Mouse (Mus musculus) kidney, adult 18-20 months (tissue): ENCODE data around the gene 4930516K23Rik.

Source experiments
- DNase-seq: peaks from one replicate; pipeline ENCODE4 v3.0.0; 2021

Gene 4930516K23Rik

GRCm38 (mm10) chr7:104061345-104061744 is at the start of gene 4930516K23Rik:
Gene 4930516K23Rik, minus strand, starts transcription at chr7:104061445.
- DNase-seq: no peak

GRCm38 (mm10) chr7:104104757-104104972 is 43.4 kb upstream of the 4930516K23Rik start, which contains the start of gene Olfr646:
Gene Olfr646, plus strand, starts transcription at chr7:104104873.
- DNase-seq: no peak

- DNase-seq: no peak
These were observed 42.9 kb upstream of the 4930516K23Rik start for GRCm38 (mm10) chr7:104103913-104104756.

- no peak for DNase-seq
These were observed 24.1 kb upstream of the 4930516K23Rik start, which contains the start of gene Olfr645 for GRCm38 (mm10) chr7:104085365-104085764. Gene Olfr645, minus strand, starts transcription at chr7:104085465.

GRCm38 (mm10) chr7:104071769-104072168 is 10.5 kb upstream of the 4930516K23Rik start, which contains the start of gene Olfr644:
Gene Olfr644, minus strand, starts transcription at chr7:104071869.
- DNase-seq: no peak

GRCm38 (mm10) chr7:104059215-104059614 is 2.0 kb downstream of the 4930516K23Rik start:
- DNase-seq: no peak

- no peak for DNase-seq
These were observed 8.7 kb downstream of the 4930516K23Rik start, which contains the start of gene Olfr642 for GRCm38 (mm10) chr7:104052566-104052965. Gene Olfr642, minus strand, starts transcription at chr7:104052666.

- no peak for DNase-seq
These were observed 10.5 kb downstream of the 4930516K23Rik start for GRCm38 (mm10) chr7:104050745-104051144.

GRCm38 (mm10) chr7:104035145-104035544 is 26.1 kb downstream of the 4930516K23Rik start, which contains the start of gene Olfr641:
Gene Olfr641, plus strand, starts transcription at chr7:104035445.
- DNase-seq: no peak

GRCm38 (mm10) chr7:104026978-104027377 is 34.3 kb downstream of the 4930516K23Rik start:
- DNase-seq: no peak

GRCm38 (mm10) chr7:104025473-104025872 is 35.8 kb downstream of the 4930516K23Rik start, which contains the start of gene Olfr640:
Gene Olfr640, minus strand, starts transcription at chr7:104025573.
- DNase-seq: no peak

- DNase-seq: no peak
These were observed 39.6 kb downstream of the 4930516K23Rik start for GRCm38 (mm10) chr7:104021651-104022050.

GRCm38 (mm10) chr7:104018953-104019352 is 42.3 kb downstream of the 4930516K23Rik start:
- DNase-seq: no peak

GRCm38 (mm10) chr7:104017203-104017602 is 44.0 kb downstream of the 4930516K23Rik start, which contains the start of gene Olfr639:
Gene Olfr639, minus strand, starts transcription at chr7:104017303.
- DNase-seq: no peak
